Mouse (Mus musculus): Measurements from ENCODE around the gene Serinc5.

The Serinc5 gene

DNA sequence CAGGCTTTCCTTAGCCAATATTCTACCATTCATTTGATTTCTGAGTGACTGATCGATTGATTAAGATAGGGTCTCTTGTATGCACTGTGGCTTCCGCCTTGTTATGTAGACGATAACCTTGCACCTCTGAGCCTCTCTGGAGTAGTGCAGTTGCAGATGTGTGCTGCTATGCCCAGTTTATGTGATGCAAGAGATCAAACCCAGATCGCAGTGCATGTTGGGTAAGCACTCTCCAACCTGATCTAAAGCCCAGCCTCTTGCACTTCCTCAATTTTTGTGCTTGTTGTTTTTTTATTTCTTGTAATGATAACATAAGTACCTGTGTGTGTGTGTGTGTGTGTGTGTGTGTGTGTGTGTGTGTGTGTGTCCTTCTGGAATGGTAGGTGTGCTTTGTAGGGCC is 132.0 kb downstream of the Serinc5 start:
- DNase-seq (ENCODE audit: low spot score), result no peak

DNA sequence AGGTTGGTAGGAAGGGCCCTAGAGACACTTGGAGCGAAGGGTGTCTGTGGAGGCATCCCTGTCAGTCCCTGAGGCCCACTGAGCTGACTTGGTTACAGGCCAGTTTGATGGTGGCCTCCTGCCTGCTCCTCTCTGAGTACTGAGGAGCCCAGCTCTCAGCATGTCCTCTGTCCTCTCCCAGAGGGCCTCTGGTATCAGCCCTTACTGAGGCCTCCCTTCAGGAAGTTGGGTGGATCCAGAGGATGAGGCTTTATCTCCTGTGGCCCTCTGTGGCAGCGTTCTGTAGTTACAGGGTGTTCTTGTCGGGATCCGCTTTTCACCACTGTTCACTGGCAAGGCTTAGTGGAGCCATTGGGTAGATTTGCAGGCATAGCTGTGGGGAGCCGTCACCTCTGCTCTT is 132.4 kb downstream of the Serinc5 start:
- DNase-seq (ENCODE audit: low spot score), result no peak

DNA sequence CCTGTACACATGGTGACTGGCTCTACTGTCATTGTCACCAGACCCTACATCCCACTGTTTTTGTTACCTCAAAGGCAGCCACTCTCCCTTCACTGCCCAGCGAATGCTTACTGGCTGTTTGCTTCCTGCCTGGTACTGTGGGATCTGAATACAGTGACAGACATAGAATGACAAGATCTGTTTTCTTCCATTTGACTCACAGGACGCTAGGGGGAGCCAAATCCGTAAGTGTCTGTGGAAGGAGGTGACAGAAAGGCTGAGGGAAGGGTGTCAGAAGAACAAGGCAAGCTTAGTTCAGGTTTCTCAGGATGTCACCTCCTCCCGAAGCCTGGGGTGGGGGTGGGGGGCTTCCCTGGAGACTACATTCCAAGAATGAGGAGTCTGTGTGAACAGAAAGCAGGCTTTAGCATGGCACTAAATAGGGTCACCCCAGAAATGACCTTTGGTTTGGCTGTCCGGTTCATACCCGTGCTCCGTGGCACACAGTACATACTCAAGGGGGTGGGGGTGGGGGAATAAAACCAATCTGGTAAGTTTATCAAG is 140.2 kb downstream of the Serinc5 start:
- peak; percentile 91 for DNase-seq (ENCODE audit: low spot score)

DNA sequence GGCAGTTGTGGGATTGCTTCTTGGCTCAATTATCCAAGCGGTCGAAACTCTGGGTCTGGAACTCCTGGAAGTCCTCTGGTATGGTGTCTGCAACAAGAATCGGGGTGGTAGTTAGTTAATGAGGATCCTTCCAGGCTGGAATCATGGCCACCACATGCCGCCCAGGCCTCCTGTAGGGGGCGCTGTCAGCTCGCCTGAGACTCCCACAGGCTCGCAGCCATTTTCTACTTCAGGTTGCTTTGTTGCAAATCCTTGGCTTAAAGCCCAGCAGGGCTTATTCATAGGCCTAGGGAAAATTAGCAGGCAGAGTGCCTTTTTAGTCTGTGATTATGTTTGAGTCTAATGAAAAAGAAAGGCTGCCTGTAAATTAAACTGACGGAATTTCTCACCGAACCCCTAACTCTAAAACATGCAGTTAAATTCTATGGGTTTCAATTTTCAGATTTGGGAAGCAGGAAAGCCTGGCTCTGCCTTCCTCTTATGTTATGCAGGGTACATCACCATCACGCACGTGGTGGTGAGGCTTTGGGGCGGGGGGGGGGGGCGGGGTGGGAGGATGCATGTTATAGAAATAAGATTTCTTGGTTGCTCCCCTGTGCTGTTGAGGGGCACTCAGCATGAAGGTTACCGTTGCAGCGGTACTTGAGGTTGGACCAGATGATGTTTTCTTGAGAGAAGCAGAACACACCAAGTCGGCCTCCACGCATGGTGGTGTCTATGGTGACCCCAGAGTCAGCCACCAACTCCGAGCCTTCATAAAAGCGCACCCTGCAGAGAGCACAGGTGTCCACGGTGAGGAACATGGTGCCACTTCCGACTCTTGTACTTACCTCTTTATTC is 141.1 kb downstream of the Serinc5 start:
- DNase-seq (ENCODE audit: low spot score), result peak; percentile 82

DNA sequence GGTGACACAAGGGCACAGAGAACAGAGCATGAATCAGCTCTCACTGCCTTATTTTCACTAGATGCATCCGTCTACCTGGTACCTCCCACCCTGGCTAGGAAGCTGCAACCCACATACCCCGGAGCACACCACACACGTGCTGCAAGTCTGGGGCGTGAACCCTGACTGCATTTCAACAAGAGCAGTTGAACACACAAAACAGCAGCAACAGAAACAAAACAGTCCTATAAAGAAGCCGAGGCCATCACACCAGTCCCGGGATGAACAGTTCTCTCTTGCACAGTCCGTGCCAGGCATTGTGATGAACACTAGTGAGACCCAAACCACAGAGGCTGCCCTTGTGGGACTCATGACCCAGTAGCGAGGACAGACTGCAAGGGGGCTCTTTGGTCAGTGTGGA is 142.8 kb downstream of the Serinc5 start:
- DNase-seq (ENCODE audit: low spot score), result no peak

DNA sequence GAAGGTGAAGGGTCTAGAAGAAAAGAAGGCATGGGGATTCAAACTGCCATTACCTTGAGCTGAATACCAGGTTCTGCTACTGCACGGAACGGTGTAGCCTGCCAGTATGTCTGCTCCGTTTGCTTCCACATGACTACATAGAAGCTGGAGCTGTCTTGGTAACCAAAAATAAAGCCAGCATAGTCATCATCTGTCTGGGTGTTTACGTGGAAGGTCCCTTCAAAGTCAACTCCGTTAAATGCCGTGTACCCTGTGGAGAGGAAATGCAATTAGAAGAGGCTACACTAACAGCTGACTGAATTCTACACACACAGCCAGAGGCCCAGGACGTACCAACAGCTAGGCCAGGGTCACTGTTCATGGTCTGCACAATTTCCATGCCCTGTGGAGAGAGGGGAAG is 144.1 kb downstream of the Serinc5 start:
- no peak for DNase-seq (ENCODE audit: low spot score)

DNA sequence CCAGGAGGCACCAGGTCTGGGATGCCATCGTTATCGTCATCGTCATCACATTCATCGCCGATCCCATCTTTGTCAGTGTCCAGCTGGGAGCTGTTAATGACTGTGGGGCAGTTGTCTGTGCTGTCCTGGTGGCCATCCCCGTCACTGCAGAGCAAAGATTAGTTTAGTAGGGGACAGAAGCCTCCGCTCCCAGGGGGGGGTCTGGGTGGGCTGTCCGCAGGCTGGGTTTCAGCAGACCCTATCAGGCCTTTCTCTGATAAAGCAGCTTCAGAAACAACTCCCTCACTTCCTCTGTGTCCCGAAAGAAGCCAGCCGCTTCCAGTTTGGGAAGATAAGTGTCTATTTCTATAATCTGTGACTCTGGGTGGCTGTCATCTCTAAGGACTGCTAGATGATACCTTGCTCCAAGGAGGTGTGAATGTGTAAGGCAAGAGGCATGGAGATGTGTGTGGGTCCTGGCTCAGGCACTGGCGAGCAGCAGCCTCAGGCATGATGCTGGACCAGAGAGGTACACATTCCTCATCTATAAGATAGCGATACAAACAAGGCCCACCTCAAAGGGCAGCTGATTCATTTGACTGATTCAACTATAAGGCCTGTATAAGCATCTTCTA is 147.2 kb downstream of the Serinc5 start:
- DNase-seq (ENCODE audit: low spot score), result no peak

DNA sequence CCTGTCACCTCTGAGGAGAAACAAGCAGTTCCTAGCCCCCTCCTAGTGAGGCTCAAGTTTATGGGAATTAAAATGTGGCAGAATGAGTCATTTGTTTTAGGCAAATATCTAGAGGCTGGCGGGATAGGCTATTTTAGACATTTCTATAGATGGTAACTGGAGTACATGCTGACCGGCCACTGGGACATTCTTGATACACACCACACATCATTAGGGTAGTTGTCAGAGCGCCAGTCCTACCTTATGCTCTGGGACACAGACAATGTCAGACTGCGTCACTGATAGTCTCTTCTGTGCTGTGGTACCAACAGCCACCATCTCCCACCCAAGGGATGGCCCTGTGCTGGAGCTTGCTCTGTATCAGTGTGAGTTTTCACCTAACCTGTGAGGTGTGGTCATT is 148.2 kb downstream of the Serinc5 start:
- DNase-seq (ENCODE audit: low spot score), result no peak

DNA sequence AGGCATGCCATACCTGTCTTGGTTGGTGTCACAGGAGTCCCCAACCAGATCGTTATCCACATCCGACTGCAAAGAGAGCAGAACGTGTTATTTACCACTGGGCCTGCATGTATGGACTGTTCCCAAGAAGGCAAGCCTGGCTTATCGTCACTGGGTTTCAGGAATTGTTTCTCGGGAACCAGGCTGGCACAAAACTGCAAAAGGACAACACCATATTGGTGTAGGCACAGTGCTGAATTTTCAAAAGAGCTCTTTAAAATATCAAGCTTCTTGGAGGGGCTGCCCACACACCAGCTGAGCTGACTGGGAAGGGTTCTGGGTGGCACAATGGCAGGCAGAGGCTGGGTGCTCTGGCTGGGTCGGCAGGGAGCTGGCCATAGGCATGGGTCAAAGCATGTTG is 149.6 kb downstream of the Serinc5 start:
- DNase-seq (ENCODE audit: low spot score), result no peak
